Mouse (Mus musculus) kidney, postnatal 4 days (tissue): Measurements from ENCODE around the gene Vax2.

ENCODE experiments used
- DNase-seq, 2 experiments: peaks; one replicate each; pipeline ENCODE4 v3.0.0; 2021; ENCODE audit warnings: mixed read lengths in 2 of 2

The Vax2 gene

GRCm38 (mm10) chr6:83711067-83711675, at the start of gene Vax2:
TSS of gene Vax2 (plus strand) at chr6:83711264.
- DNase-seq, result peak; percentile 84 to 88

DNA sequence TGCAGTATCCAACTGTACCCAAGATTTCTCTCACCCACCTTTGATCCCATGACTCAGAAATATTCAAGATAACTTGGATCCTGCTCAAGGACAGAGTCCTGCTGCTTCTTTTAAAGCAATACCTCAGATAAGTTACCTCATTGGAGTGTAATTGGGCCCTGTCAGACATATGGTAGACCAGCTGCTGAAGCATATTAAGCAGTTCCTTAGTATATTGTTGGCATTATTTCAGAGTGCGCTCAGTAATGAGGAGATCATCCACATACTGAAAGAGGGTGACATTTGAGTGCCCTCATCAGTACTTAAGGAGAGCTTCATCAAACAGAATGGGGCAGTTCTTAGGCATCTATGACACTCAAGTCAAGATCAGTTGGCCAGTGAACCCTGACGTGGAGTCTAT, 46.1 kb upstream of the Vax2 start:
- DNase-seq, result no peak

DNA sequence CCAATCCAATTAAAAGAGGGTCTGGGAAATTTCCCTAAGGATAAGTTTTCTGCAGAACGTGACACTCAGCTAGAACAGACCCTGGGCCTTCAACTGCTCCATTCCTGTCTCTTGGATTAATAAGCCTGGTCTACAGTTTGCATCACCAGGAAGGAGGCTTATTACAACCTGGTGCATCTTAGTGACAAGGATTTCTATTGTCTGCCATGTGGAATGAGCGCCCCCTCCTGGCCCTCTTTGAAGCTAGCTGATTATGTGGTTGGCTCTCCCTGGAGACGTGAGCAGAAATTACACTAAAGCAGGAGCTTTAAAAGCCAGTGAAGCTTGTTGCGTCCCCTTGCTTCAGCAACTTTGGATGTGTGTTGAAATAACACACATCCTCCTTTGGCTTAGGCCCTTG, 37.7 kb upstream of the Vax2 start:
- DNase-seq, result peak; percentile 89

- no peak for DNase-seq
These were observed 33.3 kb upstream of the Vax2 start, which contains the start of gene Cd207 for GRCm38 (mm10) chr6:83677757-83678156. TSS of gene Cd207 (minus strand) at chr6:83677857.

DNA sequence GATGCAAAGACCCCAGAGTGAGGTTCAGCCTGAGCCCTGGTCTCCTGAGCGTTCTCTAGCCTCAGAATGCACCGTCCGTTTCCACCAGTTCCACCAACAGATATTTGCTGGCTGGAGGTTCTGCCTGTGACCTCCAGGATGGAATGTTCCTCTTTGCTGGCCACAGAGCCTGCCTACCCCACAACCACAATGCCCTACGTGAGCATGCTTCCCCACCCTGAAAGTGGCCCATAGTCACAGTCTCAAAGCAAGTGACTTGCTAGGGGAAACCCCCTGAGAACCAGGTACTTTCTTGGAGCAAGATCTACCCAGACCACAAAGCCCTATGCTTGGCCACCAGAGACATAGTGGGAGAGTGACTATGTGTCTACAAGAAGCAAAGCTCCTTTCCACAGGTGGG, 21.7 kb upstream of the Vax2 start:
- no peak for DNase-seq

DNA sequence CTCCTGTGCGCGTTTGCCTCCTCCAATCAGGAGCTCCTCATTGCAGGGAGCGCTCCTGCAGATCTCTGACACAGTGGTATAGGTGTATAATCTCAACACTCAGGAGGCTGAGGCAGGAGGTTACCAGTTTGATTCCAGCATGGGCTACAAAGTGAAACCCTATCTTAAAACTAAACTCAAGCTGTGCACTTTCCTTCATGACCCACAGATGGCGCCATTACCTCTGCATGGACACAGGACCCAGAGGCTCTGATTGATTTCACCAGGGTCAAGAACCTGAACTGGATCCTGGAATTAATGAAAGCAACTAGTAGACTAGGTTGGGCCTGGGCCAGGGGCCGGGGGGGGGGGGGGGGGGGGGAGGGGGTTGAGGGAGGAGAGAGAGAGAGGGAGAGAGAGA, 20.8 kb upstream of the Vax2 start:
- peak; percentile 70 to 71 for DNase-seq

- no peak for DNase-seq
These were observed 20.1 kb upstream of the Vax2 start for GRCm38 (mm10) chr6:83690936-83691335.

GRCm38 (mm10) chr6:83692962-83693361, 18.1 kb upstream of the Vax2 start:
- DNase-seq, result no peak

DNA sequence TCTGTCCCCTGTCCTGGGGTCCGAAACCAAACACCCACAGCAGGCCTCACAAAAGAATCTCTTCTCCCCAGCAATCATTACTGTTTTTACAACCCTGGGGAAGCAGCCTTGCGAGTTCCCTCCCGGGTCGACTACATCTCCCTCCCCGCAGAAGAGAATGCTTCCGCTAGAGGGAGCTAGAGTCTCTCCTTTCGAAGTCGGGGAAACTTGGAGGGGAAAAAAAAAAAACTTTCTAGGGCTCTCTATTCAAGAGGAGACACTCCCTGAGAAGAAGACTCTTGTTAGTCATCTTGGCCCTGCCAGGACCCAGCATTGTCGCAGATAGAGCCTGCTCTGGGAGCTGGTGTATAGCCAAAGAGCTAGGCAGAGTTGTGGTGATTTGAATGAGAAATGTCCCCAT, 17.2 kb upstream of the Vax2 start:
- DNase-seq, result peak; percentile 58 to 73

DNA sequence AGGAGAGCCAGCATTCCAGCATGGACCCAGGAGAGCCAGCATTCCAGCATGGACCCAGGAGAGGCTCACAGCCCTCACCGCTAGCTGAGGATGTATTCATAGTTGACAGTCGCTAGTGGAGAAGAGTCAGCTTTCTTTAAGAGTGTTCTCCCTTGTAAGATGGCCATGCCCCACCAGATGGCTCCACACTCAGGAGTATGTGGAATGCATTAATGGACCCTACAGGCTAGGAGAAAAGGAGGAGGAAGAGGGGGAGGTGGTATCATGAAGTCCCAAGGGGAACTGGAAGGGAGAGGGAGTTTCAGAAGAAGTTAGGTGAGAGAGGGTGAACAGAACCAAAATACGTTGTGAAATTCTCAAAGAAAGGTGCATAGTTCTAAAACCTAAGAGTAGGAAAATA, 15.3 kb upstream of the Vax2 start:
- DNase-seq, result no peak

DNA sequence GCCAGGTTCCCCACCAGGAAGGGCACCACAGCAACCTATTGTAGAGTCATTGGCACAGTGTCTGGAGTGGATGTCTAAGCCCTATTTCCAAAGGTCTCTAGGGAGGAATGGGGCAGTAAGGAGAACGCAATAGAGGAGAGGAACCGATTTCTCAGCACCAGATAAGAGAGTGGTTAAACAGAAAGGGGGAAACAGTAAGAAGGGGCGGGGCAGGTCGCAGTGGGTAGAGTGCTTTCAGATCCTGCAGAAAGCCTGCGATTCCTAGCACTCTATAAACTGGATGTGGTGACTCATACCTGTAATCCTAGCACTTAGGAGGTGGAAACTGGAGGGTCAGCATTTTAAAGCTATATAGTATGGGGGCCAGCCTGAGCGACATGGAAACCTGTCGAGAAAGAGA, 14.4 kb upstream of the Vax2 start:
- no peak for DNase-seq

DNA sequence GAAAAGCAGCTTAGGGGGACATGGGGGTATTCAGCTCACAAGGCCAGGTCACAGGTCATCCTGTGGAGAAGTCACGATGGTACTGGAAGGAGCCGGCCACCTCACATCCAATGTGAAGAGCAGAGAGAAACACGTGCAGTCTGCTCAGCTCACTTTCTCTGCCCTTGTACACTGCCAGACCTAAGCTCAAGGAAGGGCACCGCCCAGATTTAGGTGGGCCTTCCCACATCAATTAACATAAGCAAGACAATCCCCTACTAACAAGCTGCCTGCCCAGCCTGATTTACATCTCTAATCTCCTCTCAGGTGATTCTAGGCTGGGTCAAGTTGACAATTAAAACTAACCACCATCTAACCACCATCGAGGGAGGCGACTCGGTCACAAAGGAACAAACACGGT, 13.1 kb upstream of the Vax2 start:
- DNase-seq, result no peak

GRCm38 (mm10) chr6:83699971-83700370, 11.1 kb upstream of the Vax2 start:
- DNase-seq, result no peak

DNA sequence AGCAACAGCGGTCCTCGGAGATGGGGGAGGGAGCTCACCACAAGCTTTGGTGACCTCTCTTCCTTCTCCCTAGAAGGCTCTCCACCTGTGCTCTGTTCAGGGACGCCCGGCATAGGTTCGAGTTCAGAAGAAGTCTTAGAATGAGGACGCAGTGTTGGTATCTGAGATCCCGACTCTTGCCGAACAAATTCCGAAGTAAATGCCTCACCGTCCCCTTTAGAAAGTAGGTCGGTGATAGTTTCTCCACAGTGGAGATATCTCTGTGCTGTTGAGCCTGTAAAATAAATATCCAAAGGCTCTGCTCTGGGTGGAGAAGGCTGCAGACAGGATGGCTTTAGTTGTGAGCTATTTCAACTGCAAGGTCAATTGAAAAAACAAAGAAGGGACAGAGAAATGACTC, 10.1 kb upstream of the Vax2 start:
- no peak for DNase-seq

DNA sequence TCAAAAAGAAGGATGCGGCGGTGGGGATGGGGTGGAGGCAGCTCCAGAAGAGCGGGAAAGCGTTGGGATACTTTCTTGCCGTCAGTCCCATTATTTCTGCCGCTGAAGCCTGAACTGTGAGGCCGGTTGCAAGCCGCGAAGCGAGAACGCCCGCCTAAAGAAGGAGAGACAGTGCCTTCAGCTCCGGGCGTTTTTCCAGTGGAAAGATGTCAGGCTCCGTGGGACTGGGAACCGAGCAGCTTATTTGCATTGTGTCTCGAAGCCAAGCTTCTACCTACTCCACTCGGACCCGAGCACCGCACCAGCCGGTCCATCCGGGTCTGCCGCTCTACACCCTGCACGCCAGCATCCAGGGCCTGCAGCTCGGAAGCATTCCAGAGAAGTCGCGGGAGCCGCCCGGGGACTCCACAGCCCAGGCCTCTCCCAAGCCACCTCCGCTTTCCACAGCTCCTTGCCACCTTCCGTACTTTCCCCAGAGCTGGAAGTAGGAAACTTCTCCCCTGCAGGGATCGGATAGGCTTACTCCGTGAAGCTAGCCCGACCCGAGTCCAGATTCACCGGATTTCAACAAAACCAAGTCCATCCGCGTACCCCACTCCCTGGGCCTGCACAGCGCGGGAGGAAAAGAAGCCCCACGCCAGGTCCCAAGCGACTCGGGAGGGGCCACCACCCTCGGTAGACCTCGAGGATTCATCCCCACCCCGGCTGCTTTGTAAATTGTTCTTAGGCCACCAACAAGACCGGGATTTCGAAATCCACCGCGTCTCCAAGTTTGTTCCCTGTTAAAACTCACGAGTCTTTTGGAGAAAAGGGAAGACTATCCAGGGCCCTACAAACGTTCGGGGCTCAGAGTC, 8.7 kb upstream of the Vax2 start:
- peak; percentile 32 to 47 for DNase-seq

DNA sequence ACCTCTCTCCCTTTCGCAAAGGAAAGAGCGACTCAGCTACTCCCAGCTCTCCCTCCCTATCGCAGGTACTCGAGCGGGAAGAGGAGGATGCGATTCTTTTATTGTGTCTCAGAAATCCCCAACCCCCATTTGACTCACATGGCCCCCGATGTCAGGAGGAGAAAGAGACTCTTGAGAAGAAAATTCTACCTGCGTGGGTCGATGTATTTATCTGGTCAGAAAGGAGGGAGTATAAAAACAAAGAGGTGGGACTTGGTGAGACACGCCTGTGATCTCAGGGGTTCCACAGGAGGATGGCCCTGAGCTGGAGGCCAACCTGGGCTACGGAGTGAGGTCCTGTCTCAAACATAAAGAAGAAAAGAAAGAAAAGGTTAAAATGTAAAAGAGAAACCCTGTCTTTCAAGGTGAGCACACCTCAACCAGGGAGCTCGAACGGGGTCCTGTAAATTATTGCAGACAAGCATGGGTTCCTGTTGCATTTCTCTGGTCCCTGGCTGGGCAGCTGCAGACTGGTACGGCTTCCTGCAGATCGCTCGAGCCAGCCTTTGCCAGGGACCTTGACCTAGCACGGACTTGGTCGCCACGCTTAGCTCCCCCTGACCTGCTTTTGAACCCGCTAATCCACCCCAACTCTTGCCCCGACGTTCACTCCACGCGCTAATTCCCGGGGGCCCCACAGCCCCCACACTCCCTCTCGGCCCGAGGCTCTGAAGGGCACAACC, 7.9 kb upstream of the Vax2 start:
- DNase-seq, result peak in 1 of 2 experiments; percentile 29

DNA sequence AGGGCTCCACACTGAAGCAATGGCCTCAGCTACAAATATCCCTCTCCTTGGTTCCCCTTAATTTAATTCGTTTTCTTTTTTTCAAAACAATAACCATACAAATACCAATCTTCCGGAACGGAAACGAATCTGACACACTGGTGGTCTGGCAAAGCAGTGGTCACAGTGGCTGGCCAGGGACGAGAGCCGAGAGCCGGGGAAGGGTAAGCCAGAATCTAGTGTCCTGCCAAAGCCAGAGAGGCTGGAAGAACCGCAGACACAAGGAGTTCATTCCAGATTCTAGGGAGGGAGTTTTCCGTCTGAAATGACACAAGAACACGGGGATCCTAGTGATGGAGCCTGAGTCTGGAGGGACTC, 7.4 kb upstream of the Vax2 start:
- peak in 1 of 2 experiments; percentile 27 for DNase-seq

DNA sequence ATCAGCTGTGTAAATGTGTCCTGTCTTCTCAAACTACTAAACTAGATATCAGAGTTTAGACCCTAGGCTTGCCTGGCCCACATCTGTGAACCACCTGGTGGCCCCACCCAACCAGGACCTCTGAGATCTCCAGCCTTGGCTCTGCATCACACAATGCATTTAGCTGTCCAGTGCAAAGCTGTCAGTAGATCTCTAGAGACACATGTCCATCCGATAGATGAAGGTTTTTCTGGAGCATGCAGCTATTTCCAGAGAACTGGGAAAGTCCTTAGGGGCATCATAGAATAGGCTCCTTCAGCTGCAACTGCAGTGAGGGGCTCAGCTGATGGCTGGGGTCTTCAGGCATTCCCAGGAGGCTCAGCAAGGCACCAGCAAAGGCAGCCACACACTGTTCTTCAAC, 6.8 kb upstream of the Vax2 start:
- DNase-seq, result no peak

DNA sequence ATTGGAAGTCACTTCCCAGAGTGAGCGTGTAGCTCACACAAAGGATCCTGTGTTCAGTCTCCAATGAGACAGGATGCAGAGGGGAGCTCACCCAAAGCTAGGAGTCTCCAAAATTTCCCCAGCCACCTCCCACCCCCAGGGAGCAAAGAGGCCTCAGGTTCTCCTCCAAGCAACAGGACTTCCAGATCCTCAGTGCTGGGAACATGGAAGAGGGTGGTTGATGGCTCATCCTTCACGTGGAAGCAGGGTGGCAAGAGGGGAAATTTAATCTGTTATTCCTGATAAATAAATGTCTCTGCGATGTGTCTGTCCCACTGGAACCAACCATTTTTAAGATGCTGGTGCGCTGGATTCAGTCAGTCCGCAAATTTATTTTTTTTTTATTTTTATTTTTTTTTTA, 6.4 kb upstream of the Vax2 start:
- no peak for DNase-seq

DNA sequence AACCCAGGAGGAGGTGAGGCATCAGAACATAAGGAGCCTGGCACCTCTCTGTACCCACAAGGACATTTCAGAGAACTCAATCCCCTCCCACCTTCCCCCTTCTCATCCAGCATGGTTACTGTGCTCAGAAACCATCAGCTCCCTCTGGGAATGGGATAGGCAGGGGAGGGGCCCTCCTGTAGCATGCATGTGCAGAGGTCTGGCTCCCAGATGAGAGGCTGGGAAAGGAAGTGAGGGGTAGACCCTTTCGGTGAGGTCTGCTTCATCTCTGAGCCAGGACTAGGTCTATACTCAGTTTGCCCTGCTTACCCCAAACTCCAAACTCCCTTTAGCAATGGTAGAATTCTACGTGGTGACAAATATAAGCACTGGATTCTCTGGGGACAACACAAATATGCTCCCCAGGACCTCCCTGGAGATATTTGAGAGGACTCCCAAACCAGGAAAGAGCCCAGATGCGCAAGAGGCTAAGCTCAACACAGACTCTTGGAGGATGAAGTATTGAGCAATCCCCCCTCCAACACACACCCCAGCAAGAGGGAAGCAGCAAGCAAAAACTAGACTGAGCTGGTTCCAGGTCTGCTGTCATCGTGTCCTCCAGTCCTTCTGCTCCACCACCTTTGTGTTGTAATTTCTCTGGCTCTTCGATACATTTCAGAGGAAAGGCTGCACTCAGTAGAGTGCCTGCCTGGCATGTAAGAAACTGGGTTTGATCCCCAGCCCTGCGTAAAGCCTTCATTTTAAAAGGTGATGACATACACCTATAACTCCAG, 3.1 kb upstream of the Vax2 start:
- DNase-seq, result no peak

GRCm38 (mm10) chr6:83710361-83711066, 550 bp upstream of the Vax2 start:
- DNase-seq, result peak in 1 of 2 experiments; percentile 27

GRCm38 (mm10) chr6:83711725-83712475, 836 bp downstream of the Vax2 start:
- peak in 1 of 2 experiments; percentile 18 for DNase-seq
